8 mouse cellular contexts compared by ENCODE assay signal in the genomic region with DNA sequence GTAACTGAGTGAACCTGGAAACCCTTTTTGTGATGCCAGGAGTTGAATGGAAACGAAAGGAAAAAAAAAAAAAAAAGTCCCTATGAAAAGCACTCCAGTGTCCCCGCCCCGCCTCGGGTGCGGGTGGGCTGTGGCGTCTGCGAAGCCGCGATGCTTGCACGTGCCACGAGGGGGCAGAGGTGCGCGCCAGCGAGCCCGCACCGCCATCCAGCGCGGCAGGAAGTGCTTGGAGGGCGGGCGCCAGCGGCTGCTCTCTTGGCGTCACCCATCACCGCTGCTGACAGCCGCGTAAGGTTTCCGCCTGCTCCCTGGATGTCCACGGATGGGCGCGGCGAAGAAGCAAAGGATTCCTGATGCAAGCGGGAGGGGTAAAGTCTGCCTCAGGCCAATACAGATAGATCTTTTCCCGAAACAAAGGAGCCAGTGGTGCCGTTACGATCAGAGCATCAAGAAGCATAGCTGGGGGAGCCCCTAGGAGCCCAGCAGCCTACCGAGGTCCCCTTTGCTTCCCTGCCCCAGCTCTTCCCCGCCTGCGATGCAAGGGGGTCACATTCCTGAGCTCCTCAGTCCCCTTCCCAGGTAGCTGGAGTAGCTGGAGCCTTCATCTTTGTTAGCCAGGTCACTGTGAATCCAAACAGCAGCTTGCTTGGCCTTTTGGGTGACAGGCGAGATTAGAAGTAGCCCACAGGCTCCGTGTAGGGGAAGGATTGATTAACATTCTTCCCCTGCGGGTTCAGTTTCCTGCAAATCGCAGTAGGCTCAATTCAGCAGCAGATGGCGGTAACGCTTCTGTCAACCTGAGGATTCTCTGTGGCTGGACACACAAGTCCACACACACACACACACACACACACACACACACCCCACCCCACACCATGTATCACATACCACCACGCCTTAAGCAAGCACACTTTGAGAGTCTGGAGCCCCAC.
DNase-seq lines count a peak whose midpoint lies in the region; ATAC-seq and TF ChIP-seq lines count a peak whose summit lies in the region.

No protein-coding gene starts in this region.

- H3K4me3 ChIP-seq in heart, embryonic 13.5 days = peak overlapping the region; percentile 68
- peak overlapping the region; percentile 48 for H3K4me3 ChIP-seq in kidney, postnatal 0 days (replicated peaks; ENCODE audit: low read depth, low read length)
- H3K4me3 ChIP-seq in liver, embryonic 11.5 days (ENCODE audit: low read depth, low read length) = peak overlapping the region; percentile 44
- peak overlapping the region; percentile 47 for H3K4me3 ChIP-seq in stomach, embryonic 14.5 days (ENCODE audit: low read depth, low read length)

- peak overlapping the region; percentile 87 for H3K9ac ChIP-seq in heart, embryonic 13.5 days
- H3K9ac ChIP-seq in kidney, postnatal 0 days (ENCODE audit: low read depth, low read length) = peak overlapping the region; percentile 70
- H3K9ac ChIP-seq in liver, embryonic 11.5 days (ENCODE audit: low read depth, low read length) = peak overlapping the region; percentile 44
- peak overlapping the region; percentile 58 for H3K9ac ChIP-seq in stomach, embryonic 14.5 days (replicated peaks; ENCODE audit: low read depth, low read length)

- no peaks in the 10 kb centered on the region for H3K36me3 ChIP-seq in heart, embryonic 13.5 days
- H3K36me3 ChIP-seq in kidney, postnatal 0 days (ENCODE audit: insufficient read depth, low read length) = no peaks in the 10 kb centered on the region
- no peaks in the 10 kb centered on the region for H3K36me3 ChIP-seq in liver, embryonic 11.5 days (ENCODE audit: control insufficient read depth, insufficient read depth, low read length)
- H3K36me3 ChIP-seq in stomach, embryonic 14.5 days (ENCODE audit: control insufficient read depth, insufficient read depth, low read length) = no peaks in the 10 kb centered on the region

- H3K9me3 ChIP-seq in heart, embryonic 13.5 days = no peaks in the 10 kb centered on the region
- no peaks in the 10 kb centered on the region for H3K9me3 ChIP-seq in kidney, postnatal 0 days (replicated peaks; ENCODE audit: low read length)
- H3K9me3 ChIP-seq in liver, embryonic 11.5 days (ENCODE audit: control insufficient read depth, low read length) = no peaks in the 10 kb centered on the region
- H3K9me3 ChIP-seq in stomach, embryonic 14.5 days (ENCODE audit: control insufficient read depth, low read depth, low read length) = no peaks in the 10 kb centered on the region

- ATAC-seq in erythroid progenitor cell, adult 5-6 weeks (replicated peaks; ENCODE audit: low FRiP score, poor library complexity, severe bottlenecking) = peak; percentile 81
- peak; percentile 88 for ATAC-seq in heart, embryonic 13.5 days (ENCODE audit: extremely low read depth, insufficient number of reproducible peaks, low FRiP score, low TSS enrichment)
- ATAC-seq in kidney, postnatal 0 days (replicated peaks; ENCODE audit: low FRiP score, low read depth) = peak; percentile 96
- ATAC-seq in liver, embryonic 11.5 days (replicated peaks; ENCODE audit: low FRiP score) = peak; percentile 89
- ATAC-seq in stomach, embryonic 14.5 days (ENCODE audit: insufficient number of reproducible peaks, insufficient read depth, low FRiP score, low read depth) = peak; percentile 94

- H3K27ac ChIP-seq in heart, embryonic 13.5 days (replicated peaks) = peak overlapping the region; percentile 95
- peak overlapping the region; percentile 90 for H3K27ac ChIP-seq in kidney, postnatal 0 days
- peak overlapping the region; percentile 2; the same call in 1 of the 2 replicates for H3K27ac ChIP-seq in liver, embryonic 11.5 days (ENCODE audit: low read depth, low read length)
- H3K27ac ChIP-seq in stomach, embryonic 14.5 days (ENCODE audit: low read length) = peak overlapping the region; percentile 93

- H3K4me2 ChIP-seq in heart, embryonic 13.5 days = peak overlapping the region; percentile 90
- H3K4me2 ChIP-seq in kidney, postnatal 0 days (ENCODE audit: low read length) = peak overlapping the region; percentile 85
- H3K4me2 ChIP-seq in liver, embryonic 11.5 days = peak overlapping the region; percentile 63
- H3K4me2 ChIP-seq in stomach, embryonic 14.5 days (replicated peaks; ENCODE audit: low read depth, low read length) = peak overlapping the region; percentile 65

- TF ChIP-seq CTCF in kidney, postnatal 0 days (IDR thresholded peaks at IDR 0.05; ENCODE audit: low read depth) = peak; percentile 91

- H3K27me3 ChIP-seq in heart, embryonic 13.5 days (replicated peaks) = no peaks in the 10 kb centered on the region
- no peaks in the 10 kb centered on the region for H3K27me3 ChIP-seq in kidney, postnatal 0 days (ENCODE audit: insufficient read depth, low read length)
- no peaks in the 10 kb centered on the region for H3K27me3 ChIP-seq in liver, embryonic 11.5 days (replicated peaks; ENCODE audit: control insufficient read depth, insufficient read depth, low read length)
- no peaks in the 10 kb centered on the region for H3K27me3 ChIP-seq in stomach, embryonic 14.5 days (ENCODE audit: control insufficient read depth, insufficient read depth, low read length)

- peaks cover 4% of the 10 kb centered on the region; the same call in 1 of the 2 replicates for H3K4me1 ChIP-seq in heart, embryonic 13.5 days
- H3K4me1 ChIP-seq in kidney, postnatal 0 days (replicated peaks; ENCODE audit: insufficient read depth, low read length) = no peaks in the 10 kb centered on the region
- no peaks in the 10 kb centered on the region for H3K4me1 ChIP-seq in liver, embryonic 11.5 days (replicated peaks; ENCODE audit: control insufficient read depth, insufficient read depth, low read length)
- no peaks in the 10 kb centered on the region for H3K4me1 ChIP-seq in stomach, embryonic 14.5 days (ENCODE audit: control insufficient read depth, insufficient read depth, low read length)

- peak; percentile 84 to 85 for DNase-seq in B cell, adult 2 months
- DNase-seq in brain, embryonic 18.5 days (ENCODE audit: low read depth, low spot score) = peak; percentile 85
- DNase-seq in kidney, postnatal 0 days (ENCODE audit: low spot score) = peak; percentile 96
- peak; percentile 76 for DNase-seq in liver, embryonic 11.5 days (ENCODE audit: low spot score)
- DNase-seq in natural killer cell, adult 2 months (ENCODE audit: low spot score in 2 of 2) = peak; percentile 73 to 83

- under 1% methylated on average over 44 of the region's 44 CpGs for WGBS in heart, embryonic 13.5 days
- WGBS in kidney, postnatal 0 days = 1% methylated on average over 44 of the region's 44 CpGs
- WGBS in liver, embryonic 11.5 days = 1% methylated on average over 44 of the region's 44 CpGs
- under 1% methylated on average over 44 of the region's 44 CpGs for WGBS in stomach, embryonic 14.5 days

Comparison
In these comparisons a context has a peak if more than half of its experiments do, and no peak if none do; other contexts are left out.
1. Peak in every context shown above with its lines: DNase-seq, ATAC-seq, H3K4me3 ChIP-seq and H3K27ac ChIP-seq.
2. H3K27ac ChIP-seq: peak in every context shown above with its lines; median percentile 95 in heart, embryonic 13.5 days; 93 in stomach, embryonic 14.5 days; 90 in kidney, postnatal 0 days; 2 in liver, embryonic 11.5 days.